Mouse (Mus musculus) G1E (cell line): ENCODE measurements around the gene Gm20816. TPM values are rescaled to one million over a fixed set of nuclear protein-coding genes. Genes with fewer than 3 reads are reported as not detected.
"Not testable (repeated sequence)": the region's sequence is repeated elsewhere in the genome, so short reads cannot be mapped to it uniquely, and the experiment has no call there.

ENCODE experiments used
- ATAC-seq: 2 replicates; pipeline ENCODE4 v1.8.0; 2016; ENCODE audit warnings: mild to moderate bottlenecking; ENCODE audit not compliant: insufficient number of reproducible peaks, poor library complexity, low FRiP score, severe bottlenecking; ENCODE audit errors: extremely low read depth
- DNase-seq: peaks from one replicate; pipeline ENCODE4 v3.0.0; 2012; ENCODE audit warnings: low spot score
- H3K27me3 ChIP-seq: 2 replicates; pipeline ENCODE4 v1.6.1; 2012; ENCODE audit warnings: mild to moderate bottlenecking, low read length, inconsistent platforms; ENCODE audit not compliant: insufficient read depth
- H3K36me3 ChIP-seq: replicated peaks from 2 replicates; pipeline ENCODE3; 2012; ENCODE audit warnings: mild to moderate bottlenecking, inconsistent platforms
- H3K4me1 ChIP-seq: 2 replicates; pipeline ENCODE4 v1.6.1; 2012; ENCODE audit warnings: low read depth, low read length, inconsistent platforms, mixed read lengths; ENCODE audit not compliant: insufficient read depth
- H3K4me3 ChIP-seq: 2 replicates; pipeline ENCODE4 v1.5.1; 2012; ENCODE audit warnings: low read depth, mild to moderate bottlenecking, inconsistent platforms, low read length, moderate library complexity, mixed read lengths
- H3K9me3 ChIP-seq: replicated peaks from 2 replicates; pipeline ENCODE4 v1.6.1; 2012; ENCODE audit warnings: inconsistent platforms
- polyA plus RNA-seq: library from polyadenylated mRNA; stranded (reverse); fragments of >175 nt; gene quantifications from 2 replicates; pipeline ENCODE4 v1.2.3, GENCODE M21; 2012
- total RNA-seq, 2 experiments: library from RNA; stranded (forward) in 1 of 2; stranded (reverse) in 1 of 2; fragments of 200-1000 nt in 1 of 2; fragments of >200 nt in 1 of 2; fragmentation: Nextera tagmentation in 1 of 2; gene quantifications; 2 replicates each; pipeline ENCODE4 v1.2.3; 2014 to 2017

Gm20816 gene
- total RNA-seq (2014; fragmentation: Nextera tagmentation) (not detected in 2 replicates), total RNA-seq (2017) (not detected in 2 replicates), polyA plus RNA-seq (not detected in 2 replicates)

DNA sequence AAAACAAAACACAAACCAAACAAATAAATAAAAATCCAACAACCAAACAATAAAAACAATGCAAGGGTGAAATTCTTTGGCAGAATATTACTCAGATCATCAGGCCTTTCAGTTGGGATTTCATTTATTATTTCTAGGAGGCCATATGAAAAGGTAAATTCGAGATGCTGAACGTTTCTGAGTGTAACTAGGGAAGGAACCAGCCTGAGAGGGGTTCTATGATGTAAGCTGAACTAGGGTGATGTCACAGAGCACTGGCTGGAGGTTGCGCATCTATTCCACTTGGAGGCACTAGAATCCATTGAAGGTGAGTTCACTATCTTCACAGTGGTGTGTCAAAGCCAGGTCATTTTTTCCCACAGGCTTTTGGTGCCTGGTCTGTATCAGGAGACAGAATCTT is at the start of gene Gm20816:
Gene Gm20816 (plus strand): TSS at position 301 of the 400 bp plus-strand sequence.
- not testable (repeated sequence) for ATAC-seq, H3K4me1 ChIP-seq, H3K4me3 ChIP-seq, H3K36me3 ChIP-seq, DNase-seq, H3K9me3 ChIP-seq, H3K27me3 ChIP-seq

Other genes starting within 250 kb of the Gm20816 start
- not detected in 2 replicates for gene Gm20937, start 243.1 kb upstream of the Gm20816 start, total RNA-seq (2014; fragmentation: Nextera tagmentation)
- gene Gm20937, start 243.1 kb upstream of the Gm20816 start, total RNA-seq (2017), result not detected in 2 replicates
- gene Gm20937, start 243.1 kb upstream of the Gm20816 start, polyA plus RNA-seq, result not detected in 2 replicates